Mouse (Mus musculus) midbrain, embryonic 14.5 days (tissue): ENCODE measurements around the gene Prkn. TPM values are rescaled to one million over a fixed set of nuclear protein-coding genes. Genes with fewer than 3 reads are reported as not detected.

ENCODE experiments used
- ATAC-seq: fragments of 200-750 bp; cut with Nextera tagmentation; 2 replicates; pipeline ENCODE4 v1.8.0; 2017; ENCODE audit warnings: moderate number of reproducible peaks, moderate library complexity; ENCODE audit not compliant: low FRiP score, low TSS enrichment
- DNase-seq: peaks from one replicate; pipeline ENCODE4 v3.0.0-alpha.2; 2015
- H3K27ac ChIP-seq: fragments of 300-500 bp; sonication (generic); replicated peaks from 2 replicates; pipeline ENCODE4 v1.5.1; 2014; ENCODE audit warnings: mild to moderate bottlenecking, low read depth, low read length, moderate library complexity
- H3K27me3 ChIP-seq: fragments of 300-500 bp; sonication (generic); 2 replicates; pipeline ENCODE4 v1.6.1; 2014; ENCODE audit warnings: low read length, control low read depth, mixed read lengths; ENCODE audit not compliant: control insufficient read depth, insufficient read depth
- H3K36me3 ChIP-seq: fragments of 300-500 bp; sonication (generic); 2 replicates; pipeline ENCODE4 v1.6.1; 2014; ENCODE audit warnings: low read length, control low read depth; ENCODE audit not compliant: control insufficient read depth, insufficient read depth
- H3K4me1 ChIP-seq: fragments of 300-500 bp; sonication (generic); 2 replicates; pipeline ENCODE4 v1.6.1; 2014; ENCODE audit warnings: mild to moderate bottlenecking, antibody characterized with exemption, low read length, control low read depth; ENCODE audit not compliant: control insufficient read depth, insufficient read depth
- H3K4me2 ChIP-seq: fragments of 300-500 bp; sonication (generic); 2 replicates; pipeline ENCODE4 v1.6.1; 2014; ENCODE audit warnings: mild to moderate bottlenecking, low read length, moderate library complexity
- H3K4me3 ChIP-seq: fragments of 300-500 bp; sonication (generic); replicated peaks from 2 replicates; pipeline ENCODE4 v1.5.1; 2014; ENCODE audit warnings: low read depth, low read length
- H3K9ac ChIP-seq: fragments of 300-500 bp; sonication (generic); replicated peaks from 2 replicates; pipeline ENCODE4 v1.6.1; 2014; ENCODE audit warnings: mild to moderate bottlenecking, low read length, moderate library complexity
- H3K9me3 ChIP-seq: fragments of 300-500 bp; sonication (generic); 2 replicates; pipeline ENCODE4 v1.6.1; 2016; ENCODE audit warnings: low read length, control low read depth, mixed read lengths; ENCODE audit not compliant: control insufficient read depth
- WGBS: fragments of 180-500 bp; shearing (Covaris S2); extraction: QIAGEN DNeasy Blood & Tissue Kit; methylation state at CpG from one replicate; pipeline ENCODE4 v1.1.7; 2014; 5-methylcytosine and 5-hydroxymethylcytosine counted together
- polyA plus RNA-seq: library from polyadenylated mRNA; unstranded; fragments of >200 nt; fragmentation: Nextera tagmentation; extraction: Ambion mirVana; gene quantifications from 2 replicates; pipeline ENCODE4 v1.2.1, GENCODE M21; 2014

The Prkn gene
- polyA plus RNA-seq, 1 experiment from 2014 or later = 4.4 TPM

- 90% methylated on average over 7 of the region's 7 CpGs for WGBS
These were observed 34.3 kb downstream of the Prkn start for GRCm38 (mm10) chr17:10874208-10875187.

DNA sequence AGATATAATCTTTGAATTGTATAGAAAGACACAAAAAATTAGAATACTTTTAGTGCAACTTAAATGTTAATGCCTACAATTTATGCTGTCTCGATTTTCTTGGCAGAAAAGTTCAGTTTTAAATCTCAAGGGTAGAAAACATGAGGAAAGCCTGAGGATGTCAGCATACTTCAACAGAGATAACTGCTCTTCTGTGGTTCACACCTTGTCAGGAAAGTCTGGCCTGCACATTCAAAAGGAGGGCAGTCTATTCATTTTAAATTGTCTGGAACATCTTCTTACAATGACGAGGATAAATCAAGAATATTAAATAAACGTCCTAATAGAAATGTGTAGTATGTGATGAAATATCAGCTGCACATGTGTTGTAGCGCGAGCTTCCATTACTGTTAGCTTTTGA is 38.8 kb downstream of the Prkn start:
- H3K27me3 ChIP-seq = no peaks in the 10 kb centered on the region
- H3K4me2 ChIP-seq = no peak overlapping the region
- no peak for DNase-seq
- H3K9ac ChIP-seq = no peak overlapping the region
- 89% methylated on average over 5 of the region's 5 CpGs for WGBS
- H3K4me1 ChIP-seq = no peaks in the 10 kb centered on the region
- ATAC-seq = no peak
- H3K4me3 ChIP-seq = no peak overlapping the region
- no peaks in the 10 kb centered on the region for H3K9me3 ChIP-seq
- no peak overlapping the region for H3K27ac ChIP-seq
- no peaks in the 10 kb centered on the region for H3K36me3 ChIP-seq

More at GRCm38 (mm10) chr17:10874208-10875187, 34.3 kb downstream of the Prkn start:
- Histone ChIP-seq H3K27me3 (no peaks in the 10 kb centered on the region), H3K4me3 (no peak overlapping the region), H3K4me1 (0 out of 2 replicates have a peak, but pooled peaks cover 5% of the 10 kb centered on the region), H3K4me2 (no peak overlapping the region), H3K36me3 (no peaks in the 10 kb centered on the region), H3K27ac (no peak overlapping the region), H3K9me3 (no peaks in the 10 kb centered on the region), H3K9ac (no peak overlapping the region)
- DNase-seq (no peak), ATAC-seq (no peak)

- DNase-seq (no peak), ATAC-seq (no peak)
- H3K4me3 ChIP-seq = no peak overlapping the region
- H3K36me3 ChIP-seq = no peaks in the 10 kb centered on the region
- no peak overlapping the region for H3K4me2 ChIP-seq
- H3K9ac ChIP-seq = no peak overlapping the region
- H3K4me1 ChIP-seq = no peaks in the 10 kb centered on the region
- no peaks in the 10 kb centered on the region for H3K9me3 ChIP-seq
- WGBS = 89% methylated on average over 1 of the region's 1 CpGs
- no peaks in the 10 kb centered on the region for H3K27me3 ChIP-seq
- H3K27ac ChIP-seq = no peak overlapping the region
These were observed 42.1 kb downstream of the Prkn start for GRCm38 (mm10) chr17:10882260-10882659.

GRCm38 (mm10) chr17:10887924-10888323 is 47.7 kb downstream of the Prkn start:
- no peaks in the 10 kb centered on the region for H3K27me3 ChIP-seq
- no peak overlapping the region for H3K9ac ChIP-seq
- DNase-seq (peak; percentile 43), ATAC-seq (no peak)
- H3K27ac ChIP-seq = no peak overlapping the region
- no peak overlapping the region for H3K4me2 ChIP-seq
- no peak overlapping the region for H3K4me3 ChIP-seq
- 8% methylated on average over 4 of the region's 4 CpGs for WGBS
- H3K36me3 ChIP-seq = no peaks in the 10 kb centered on the region
- H3K9me3 ChIP-seq = no peaks in the 10 kb centered on the region
- H3K4me1 ChIP-seq = peaks cover 6% of the 10 kb centered on the region; the same call in 1 of the 2 replicates

GRCm38 (mm10) chr17:10901686-10902228 is 61.6 kb downstream of the Prkn start:
- no peaks in the 10 kb centered on the region for H3K9me3 ChIP-seq
- H3K4me1 ChIP-seq = no peaks in the 10 kb centered on the region
- no peak overlapping the region for H3K9ac ChIP-seq
- no peak overlapping the region for H3K4me2 ChIP-seq
- no peak for ATAC-seq
- DNase-seq = no peak
- H3K36me3 ChIP-seq = no peaks in the 10 kb centered on the region
- H3K27ac ChIP-seq = no peak overlapping the region
- no peaks in the 10 kb centered on the region for H3K27me3 ChIP-seq
- WGBS = 86% methylated on average over 3 of the region's 3 CpGs
- H3K4me3 ChIP-seq = no peak overlapping the region

DNA sequence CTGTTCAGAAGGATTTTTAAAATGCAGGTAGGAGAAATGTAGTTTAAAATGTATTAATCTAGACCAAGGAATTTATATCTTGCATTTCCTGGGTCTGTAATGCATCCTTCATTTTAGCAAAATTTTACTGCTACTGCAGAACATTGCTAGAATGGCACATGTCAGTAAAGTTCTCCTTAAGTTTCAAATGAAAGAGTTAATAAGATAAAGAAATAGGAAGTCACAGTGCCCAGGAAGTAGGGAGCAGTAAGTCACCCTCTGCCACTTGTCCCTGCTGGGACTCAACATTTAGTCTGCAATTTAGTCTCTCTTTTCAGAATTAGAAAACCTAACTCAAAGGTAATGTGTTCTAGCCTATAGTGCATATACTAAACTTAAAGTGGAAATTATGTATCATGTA is 96.5 kb downstream of the Prkn start:
- DNase-seq (no peak), ATAC-seq (no peak)
- Histone ChIP-seq H3K4me3 (no peak overlapping the region), H3K4me1 (0 out of 2 replicates have a peak, but pooled peaks cover 5% of the 10 kb centered on the region), H3K9me3 (no peaks in the 10 kb centered on the region), H3K4me2 (no peak overlapping the region), H3K36me3 (no peaks in the 10 kb centered on the region), H3K9ac (no peak overlapping the region), H3K27ac (no peak overlapping the region), H3K27me3 (no peaks in the 10 kb centered on the region)

- no peak overlapping the region for H3K4me2 ChIP-seq
- no peak overlapping the region for H3K4me3 ChIP-seq
- no peaks in the 10 kb centered on the region for H3K27me3 ChIP-seq
- no peak overlapping the region for H3K27ac ChIP-seq
- no peak overlapping the region for H3K9ac ChIP-seq
- H3K9me3 ChIP-seq = no peaks in the 10 kb centered on the region
- ATAC-seq (no peak), DNase-seq (peak; percentile 46)
- 34% methylated on average over 8 of the region's 8 CpGs for WGBS
- H3K36me3 ChIP-seq = no peaks in the 10 kb centered on the region
- 0 out of 2 replicates have a peak, but pooled peaks cover 5% of the 10 kb centered on the region for H3K4me1 ChIP-seq
These were observed 97.7 kb downstream of the Prkn start for GRCm38 (mm10) chr17:10937844-10938243.

DNA sequence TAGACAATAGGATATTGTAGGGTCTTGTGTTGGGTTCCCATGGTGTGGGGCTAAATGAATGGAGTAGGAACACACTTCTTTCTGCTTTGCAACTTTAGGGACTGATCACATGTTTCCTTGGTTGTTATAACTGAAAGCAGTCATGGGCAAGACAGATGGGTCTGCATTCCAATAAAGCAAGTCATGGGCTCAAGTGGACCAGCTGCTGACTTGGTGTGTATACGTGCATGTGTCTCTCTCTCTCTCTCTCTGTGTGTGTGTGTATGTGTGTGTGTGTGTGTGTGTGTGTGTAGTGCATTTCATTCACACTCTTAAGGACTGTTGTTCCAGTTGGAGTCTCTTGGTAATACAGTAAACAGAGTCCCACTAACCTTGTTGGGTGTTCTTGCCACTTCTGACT is 98.6 kb downstream of the Prkn start:
- Histone ChIP-seq H3K9ac (no peak overlapping the region), H3K4me1 (0 out of 2 replicates have a peak, but pooled peaks cover 5% of the 10 kb centered on the region), H3K4me3 (no peak overlapping the region), H3K9me3 (no peaks in the 10 kb centered on the region), H3K27ac (no peak overlapping the region), H3K4me2 (no peak overlapping the region), H3K36me3 (no peaks in the 10 kb centered on the region), H3K27me3 (no peaks in the 10 kb centered on the region)
- WGBS = 73% methylated on average over 1 of the region's 1 CpGs
- ATAC-seq (no peak), DNase-seq (no peak)
